Mouse (Mus musculus): ENCODE data around the gene Mon2. TPM values are rescaled to one million over a fixed set of nuclear protein-coding genes. Genes with fewer than 3 reads are reported as not detected.

Mon2 gene
- total and polyA plus RNA-seq, 3 experiments, result 33.8 to 38.6 TPM; not detected in 1

DNA sequence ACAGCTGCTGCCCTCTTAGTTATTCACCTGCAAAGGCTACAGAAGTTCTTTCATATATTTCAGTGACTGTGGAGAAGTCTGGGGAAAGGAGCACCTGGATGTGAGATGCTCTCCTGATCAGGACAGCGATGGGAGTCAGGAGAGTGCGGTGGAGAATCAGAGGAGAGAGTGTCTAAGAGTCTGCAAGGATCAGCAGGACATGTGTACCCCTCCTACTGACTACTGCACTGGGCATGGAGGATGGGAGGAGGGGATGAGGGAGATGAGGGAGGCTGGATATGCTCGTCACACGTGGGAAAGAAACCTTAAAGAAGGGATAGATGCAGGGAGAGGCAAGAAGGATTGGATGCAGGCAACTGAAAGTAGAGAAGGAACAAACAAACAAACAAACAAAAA is 112.1 kb downstream of the Mon2 start:
- Histone ChIP-seq H3K9me3 (replicated peaks; ENCODE audit: insufficient read depth, low read length) (no peaks in the 10 kb centered on the region), H3K9ac (ENCODE audit: control insufficient read depth, low read depth, low read length, poor library complexity, severe bottlenecking) (no peak overlapping the region), H3K79me2 (ENCODE audit: control insufficient read depth, insufficient read depth, low read length, poor library complexity) (no peaks in the 10 kb centered on the region), H3K27ac (ENCODE audit: control insufficient read depth, low read depth, low read length) (no peak overlapping the region), H3K36me3 (ENCODE audit: control insufficient read depth in 1 of 2, insufficient read depth in 2 of 2, low read length in 2 of 2) (no peaks in the 10 kb centered on the region), H3K4me1 (ENCODE audit: control insufficient read depth in 1 of 2, insufficient read depth in 2 of 2, low read length in 2 of 2) (no peaks in the 10 kb centered on the region), H3K4me3 (ENCODE audit: control insufficient read depth in 1 of 2, insufficient read depth in 1 of 2, low read depth in 2 of 2, low read length in 2 of 2) (no peak overlapping the region), H3K27me3 (ENCODE audit: control insufficient read depth in 1 of 2, insufficient read depth in 2 of 2, low read length in 2 of 2) (no peaks in the 10 kb centered on the region)
- DNase-seq (ENCODE audit: low read depth, low spot score), result no peak
- TF ChIP-seq MXI1 (IDR thresholded peaks at IDR 0.05; ENCODE audit: low read depth, low read length) (no peak), USF2 (IDR thresholded peaks at IDR 0.05; ENCODE audit: borderline replicate concordance in 1 of 2, insufficient read depth in 1 of 2, low read depth in 1 of 2, low read length in 2 of 2) (no peak), MYC (IDR thresholded peaks at IDR 0.05; ENCODE audit: low read depth, low read length) (no peak), MAX (IDR thresholded peaks at IDR 0.05; ENCODE audit: low read length) (no peak), CHD1 (IDR thresholded peaks at IDR 0.05; ENCODE audit: low read depth, low read length) (no peak), ZNF384 (IDR thresholded peaks at IDR 0.05; ENCODE audit: low read depth, low read length) (no peak), TCF12 (IDR thresholded peaks at IDR 0.05; ENCODE audit: low read depth, low read length) (no peak), HCFC1 (IDR thresholded peaks at IDR 0.05; ENCODE audit: low read depth, low read length) (no peak), JUND (IDR thresholded peaks at IDR 0.05; ENCODE audit: low read depth, low read length) (no peak), ZKSCAN1 (IDR thresholded peaks at IDR 0.05; ENCODE audit: low read depth, low read length) (no peak), SIN3A (IDR thresholded peaks at IDR 0.05; ENCODE audit: low read length) (no peak), MAZ (IDR thresholded peaks at IDR 0.05; ENCODE audit: low read depth, low read length) (no peak)

- H3K27ac ChIP-seq (ENCODE audit: control insufficient read depth, low read depth, low read length), result no peak overlapping the region
- TF ChIP-seq BHLHE40 (IDR thresholded peaks at IDR 0.05; ENCODE audit: borderline replicate concordance, low read depth, low read length), result no peak
- no peak for TF ChIP-seq TBP (IDR thresholded peaks at IDR 0.05; ENCODE audit: low read depth, low read length)
- no peak for TF ChIP-seq CHD2 (IDR thresholded peaks at IDR 0.05; ENCODE audit: low read length)
- no peak for TF ChIP-seq GATA1 (IDR thresholded peaks at IDR 0.05; ENCODE audit: low read depth, low read length)
- TF ChIP-seq CHD1 (IDR thresholded peaks at IDR 0.05; ENCODE audit: low read depth, low read length), result no peak
- TF ChIP-seq MAFK (IDR thresholded peaks at IDR 0.05; ENCODE audit: borderline replicate concordance, low read depth, low read length), result no peak
- TF ChIP-seq NRF1 (IDR thresholded peaks at IDR 0.05; ENCODE audit: insufficient read depth, low read depth, low read length, poor library complexity, severe bottlenecking), result no peak
- no peak for TF ChIP-seq POLR2AphosphoS5 (IDR thresholded peaks at IDR 0.05; ENCODE audit: borderline replicate concordance, low read depth, low read length)
- TF ChIP-seq MAX (IDR thresholded peaks at IDR 0.05; ENCODE audit: low read length), result no peak
- TF ChIP-seq ZKSCAN1 (IDR thresholded peaks at IDR 0.05; ENCODE audit: low read depth, low read length), result no peak
- TF ChIP-seq ELF1 (IDR thresholded peaks at IDR 0.05; ENCODE audit: low read depth, low read length), result no peak
- TF ChIP-seq UBTF (IDR thresholded peaks at IDR 0.05; ENCODE audit: borderline replicate concordance, insufficient read depth, low read depth, low read length), result no peak
- no peak for TF ChIP-seq MYC (IDR thresholded peaks at IDR 0.05; ENCODE audit: low read depth, low read length)
- no peak for TF ChIP-seq NELFE (IDR thresholded peaks at IDR 0.05; ENCODE audit: low read depth, low read length)
- TF ChIP-seq SMC3 (IDR thresholded peaks at IDR 0.05; ENCODE audit: low read depth, low read length), result no peak
- TF ChIP-seq E2F4 (IDR thresholded peaks at IDR 0.05; ENCODE audit: borderline replicate concordance, low read depth, low read length), result no peak
- TF ChIP-seq RCOR1 (IDR thresholded peaks at IDR 0.05; ENCODE audit: low read depth, low read length), result no peak
- TF ChIP-seq POLR2A (IDR thresholded peaks at IDR 0.05; ENCODE audit: control insufficient read depth in 1 of 2, insufficient read depth in 1 of 2, low read depth in 1 of 2, low read length in 2 of 2, poor library complexity in 1 of 2), result no peak
- no peak for TF ChIP-seq ZMIZ1 (IDR thresholded peaks at IDR 0.05; ENCODE audit: low read depth, low read length)
- TF ChIP-seq GABPA (IDR thresholded peaks at IDR 0.05; ENCODE audit: low read depth, low read length), result no peak
- no peak overlapping the region for H3K9ac ChIP-seq (ENCODE audit: control insufficient read depth, low read depth, low read length, poor library complexity, severe bottlenecking)
- H3K9me3 ChIP-seq (replicated peaks; ENCODE audit: insufficient read depth, low read length), result no peaks in the 10 kb centered on the region
- no peaks in the 10 kb centered on the region for H3K79me2 ChIP-seq (ENCODE audit: control insufficient read depth, insufficient read depth, low read length, poor library complexity)
- DNase-seq (ENCODE audit: low read depth, low spot score), result no peak
- no peaks in the 10 kb centered on the region for H3K27me3 ChIP-seq (ENCODE audit: control insufficient read depth in 1 of 2, insufficient read depth in 2 of 2, low read length in 2 of 2)
- no peaks in the 10 kb centered on the region for H3K4me1 ChIP-seq (ENCODE audit: control insufficient read depth in 1 of 2, insufficient read depth in 2 of 2, low read length in 2 of 2)
- H3K36me3 ChIP-seq (ENCODE audit: control insufficient read depth in 1 of 2, insufficient read depth in 2 of 2, low read length in 2 of 2), result no peaks in the 10 kb centered on the region
- no peak overlapping the region for H3K4me3 ChIP-seq (ENCODE audit: control insufficient read depth in 1 of 2, insufficient read depth in 1 of 2, low read depth in 2 of 2, low read length in 2 of 2)
Measured at GRCm38 (mm10) chr10:122963463-122964240, 112.7 kb downstream of the Mon2 start.
